ENCODE assay signal across 13 mouse cellular contexts in genomic region chr17:88316213-88316967, GRCm38 (mm10).
DNase-seq lines count a peak whose midpoint lies in the region; ATAC-seq and TF ChIP-seq lines count a peak whose summit lies in the region.
"Had no signal": no experiment of that assay in that cellular context is flagged by ENCODE, and none has a peak within 500 bp of the region (broad histone marks: within the 10 kb centered on the region; RNA-seq: fewer than 3 reads in every experiment).

No protein-coding gene starts in this region.

- no peaks in the 10 kb centered on the region for H3K27me3 ChIP-seq in intestine, embryonic 15.5 days (replicated peaks)
- H3K27me3 ChIP-seq in intestine, postnatal 0 days (replicated peaks; ENCODE audit: control insufficient read depth, insufficient read depth, low read length) = no peaks in the 10 kb centered on the region
- H3K27me3 ChIP-seq in hindbrain, embryonic 14.5 days (ENCODE audit: control insufficient read depth, insufficient read depth, low read length) = no peaks in the 10 kb centered on the region
- H3K27me3 ChIP-seq: liver, embryonic 15.5 days had no signal

- no peak overlapping the region for H3K9ac ChIP-seq in intestine, embryonic 15.5 days
- H3K9ac ChIP-seq in intestine, postnatal 0 days (ENCODE audit: low read depth, low read length) = no peak overlapping the region
- H3K9ac ChIP-seq in hindbrain, embryonic 14.5 days = no peak overlapping the region
- H3K9ac ChIP-seq: liver, embryonic 15.5 days had no signal

- no peaks in the 10 kb centered on the region for H3K4me1 ChIP-seq in intestine, embryonic 15.5 days (replicated peaks)
- no peaks in the 10 kb centered on the region for H3K4me1 ChIP-seq in intestine, postnatal 0 days (replicated peaks; ENCODE audit: control insufficient read depth, insufficient read depth, low read length)
- H3K4me1 ChIP-seq in hindbrain, embryonic 14.5 days (replicated peaks; ENCODE audit: control insufficient read depth, insufficient read depth, low read length) = no peaks in the 10 kb centered on the region
- H3K4me1 ChIP-seq: liver, embryonic 15.5 days had no signal

- H3K36me3 ChIP-seq in intestine, embryonic 15.5 days = no peaks in the 10 kb centered on the region
- H3K36me3 ChIP-seq in intestine, postnatal 0 days (ENCODE audit: control insufficient read depth, insufficient read depth) = no peaks in the 10 kb centered on the region
- H3K36me3 ChIP-seq in hindbrain, embryonic 14.5 days (replicated peaks; ENCODE audit: control insufficient read depth, insufficient read depth) = no peaks in the 10 kb centered on the region
- H3K36me3 ChIP-seq: liver, embryonic 15.5 days had no signal

- no peak for TF ChIP-seq CTCF in intestine, postnatal 0 days (IDR thresholded peaks at IDR 0.05; ENCODE audit: low read depth)

- no peaks in the 10 kb centered on the region for H3K9me3 ChIP-seq in intestine, embryonic 15.5 days
- H3K9me3 ChIP-seq in intestine, postnatal 0 days (ENCODE audit: control insufficient read depth) = no peaks in the 10 kb centered on the region
- 0 out of 2 replicates have a peak, but pooled peaks cover 2% of the 10 kb centered on the region for H3K9me3 ChIP-seq in hindbrain, embryonic 14.5 days (ENCODE audit: control insufficient read depth, low read length)
- H3K9me3 ChIP-seq: liver, embryonic 15.5 days had no signal

- H3K4me2 ChIP-seq in intestine, embryonic 15.5 days (replicated peaks) = no peak overlapping the region
- H3K4me2 ChIP-seq in intestine, postnatal 0 days (replicated peaks; ENCODE audit: low read depth) = no peak overlapping the region
- no peak overlapping the region for H3K4me2 ChIP-seq in hindbrain, embryonic 14.5 days (replicated peaks)
- H3K4me2 ChIP-seq: liver, embryonic 15.5 days had no signal

- H3K4me3 ChIP-seq in intestine, embryonic 15.5 days (replicated peaks) = no peak overlapping the region
- H3K4me3 ChIP-seq in intestine, postnatal 0 days (ENCODE audit: low read depth, low read length) = no peak overlapping the region
- H3K4me3 ChIP-seq in hindbrain, embryonic 14.5 days (replicated peaks; ENCODE audit: low read length) = no peak overlapping the region
- H3K4me3 ChIP-seq: liver, embryonic 15.5 days had no signal

- peak; percentile 43; the same call in 1 of the 2 replicates for ATAC-seq in intestine, embryonic 15.5 days
- no peak for ATAC-seq in intestine, postnatal 0 days
- peak; percentile 87 for ATAC-seq in hindbrain, embryonic 14.5 days (ENCODE audit: low FRiP score)
- no peak for ATAC-seq in monocyte, adult 5-6 weeks (replicated peaks; ENCODE audit: insufficient number of reproducible peaks, low FRiP score, low TSS enrichment, poor library complexity, severe bottlenecking)

- DNase-seq in ZHBTc4 (ENCODE audit: low read depth, low spot score) = peak; percentile 43
- peak; percentile 37 for DNase-seq in hindbrain, embryonic 14.5 days (ENCODE audit: low spot score)
- DNase-seq in retina, postnatal 1 day = peak; percentile 80
- no peak for DNase-seq in kidney, postnatal 4 days
- DNase-seq in spleen, postnatal 36 days (ENCODE audit: low spot score in 2 of 2) = no peak
- DNase-seq: adrenal gland, postnatal 25 days; embryo, embryonic 11 days; heart, adult 18-20 months; kidney, postnatal 14 days had no signal

- 64% methylated on average over 14 of the region's 15 CpGs for WGBS in intestine, embryonic 15.5 days
- WGBS in intestine, postnatal 0 days = 79% methylated on average over 14 of the region's 15 CpGs
- 52% methylated on average over 15 of the region's 15 CpGs for WGBS in hindbrain, embryonic 14.5 days

- no peak overlapping the region for H3K27ac ChIP-seq in intestine, embryonic 15.5 days
- H3K27ac ChIP-seq in intestine, postnatal 0 days (ENCODE audit: low read depth, low read length) = no peak overlapping the region
- 0 out of 2 replicates have a peak overlapping the region, but pooled peaks have one; percentile 36 for H3K27ac ChIP-seq in hindbrain, embryonic 14.5 days
- H3K27ac ChIP-seq: liver, embryonic 15.5 days had no signal

Comparison
In these comparisons a context has a peak if more than half of its experiments do, and no peak if none do; other contexts are left out.
1. ATAC-seq: peak in intestine, embryonic 15.5 days (single experiment) and hindbrain, embryonic 14.5 days (single experiment); none in intestine, postnatal 0 days (single experiment) and monocyte, adult 5-6 weeks (single experiment).
2. DNase-seq: peak in ZHBTc4 (single experiment), hindbrain, embryonic 14.5 days (single experiment) and retina, postnatal 1 day (single experiment); none in kidney, postnatal 4 days (0 of 2) and spleen, postnatal 36 days (0 of 2).